Mouse (Mus musculus) heart, embryonic 10.5 days (tissue): ENCODE results near the gene Zfp385c. TPM values are rescaled to one million over a fixed set of nuclear protein-coding genes. Genes with fewer than 3 reads are reported as not detected.
"Not testable (repeated sequence)": the region's sequence is repeated elsewhere in the genome, so short reads cannot be mapped to it uniquely, and the experiment has no call there.

Experiments used
- DNase-seq: peaks from one replicate; pipeline ENCODE4 v3.0.0-alpha.2; 2017; ENCODE audit warnings: low spot score
- H3K27ac ChIP-seq: fragments of 300-500 bp; sonication (generic); 2 replicates; pipeline ENCODE4 v1.5.1; 2016; ENCODE audit warnings: mild to moderate bottlenecking
- H3K27me3 ChIP-seq: fragments of 300-500 bp; sonication (generic); 2 replicates; pipeline ENCODE4 v1.6.1; 2016; ENCODE audit warnings: mild to moderate bottlenecking; ENCODE audit not compliant: poor library complexity, insufficient read depth, severe bottlenecking
- H3K36me3 ChIP-seq: fragments of 300-500 bp; sonication (generic); 2 replicates; pipeline ENCODE4 v1.6.1; 2016; ENCODE audit warnings: mild to moderate bottlenecking, moderate library complexity
- H3K4me1 ChIP-seq: fragments of 300-500 bp; sonication (generic); 2 replicates; pipeline ENCODE4 v1.6.1; 2016; ENCODE audit warnings: mild to moderate bottlenecking
- H3K4me3 ChIP-seq: fragments of 300-500 bp; sonication (generic); 2 replicates; pipeline ENCODE4 v1.5.1; 2016; ENCODE audit warnings: mild to moderate bottlenecking, moderate library complexity
- H3K9me3 ChIP-seq: fragments of 300-500 bp; sonication (generic); 2 replicates; pipeline ENCODE4 v1.6.1; 2016; ENCODE audit warnings: mild to moderate bottlenecking, moderate library complexity
- WGBS: fragments of 180-500 bp; shearing (Covaris S2); methylation state at CpG from one replicate; pipeline ENCODE4 v1.1.7; 2016; 5-methylcytosine and 5-hydroxymethylcytosine counted together
- polyA plus RNA-seq: library from polyadenylated mRNA; unstranded; fragments of >200 nt; fragmentation: Nextera tagmentation; extraction: Ambion mirVana; gene quantifications from 2 replicates; pipeline ENCODE4 v1.2.1, GENCODE M21; 2016

Zfp385c gene
- polyA plus RNA-seq, 1 experiment from 2014 or later: 0.23 TPM

DNA sequence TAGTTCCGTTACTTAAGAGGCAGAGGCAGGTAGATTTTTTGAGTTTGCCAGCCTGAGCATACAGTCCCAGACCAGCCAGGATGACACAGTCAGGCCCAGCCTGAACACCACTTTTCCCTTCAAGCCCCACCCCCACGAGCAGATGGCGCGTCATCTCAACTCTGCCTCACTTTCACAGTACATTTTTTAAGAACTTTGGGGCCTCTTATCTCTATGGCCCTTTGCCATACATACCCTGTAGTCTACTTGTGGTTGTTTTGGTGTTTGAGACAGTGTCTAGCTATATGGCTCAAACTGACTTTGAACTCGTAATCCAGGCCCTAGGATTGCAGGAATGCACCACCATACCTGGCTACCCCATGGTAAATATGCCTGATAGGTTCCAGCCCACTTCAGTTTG lies 64.2 kb downstream of the Zfp385c start:
- no peaks in the 10 kb centered on the region for H3K9me3 ChIP-seq
- H3K27ac ChIP-seq: no peak overlapping the region
- peaks cover 32% of the 10 kb centered on the region; the same call in 1 of the 2 replicates for H3K27me3 ChIP-seq
- no peak for DNase-seq
- no peak overlapping the region for H3K4me3 ChIP-seq
- H3K36me3 ChIP-seq: peaks cover 25% of the 10 kb centered on the region
- WGBS: 85% methylated on average over 5 of the region's 5 CpGs
- peaks cover 26% of the 10 kb centered on the region for H3K4me1 ChIP-seq

DNA sequence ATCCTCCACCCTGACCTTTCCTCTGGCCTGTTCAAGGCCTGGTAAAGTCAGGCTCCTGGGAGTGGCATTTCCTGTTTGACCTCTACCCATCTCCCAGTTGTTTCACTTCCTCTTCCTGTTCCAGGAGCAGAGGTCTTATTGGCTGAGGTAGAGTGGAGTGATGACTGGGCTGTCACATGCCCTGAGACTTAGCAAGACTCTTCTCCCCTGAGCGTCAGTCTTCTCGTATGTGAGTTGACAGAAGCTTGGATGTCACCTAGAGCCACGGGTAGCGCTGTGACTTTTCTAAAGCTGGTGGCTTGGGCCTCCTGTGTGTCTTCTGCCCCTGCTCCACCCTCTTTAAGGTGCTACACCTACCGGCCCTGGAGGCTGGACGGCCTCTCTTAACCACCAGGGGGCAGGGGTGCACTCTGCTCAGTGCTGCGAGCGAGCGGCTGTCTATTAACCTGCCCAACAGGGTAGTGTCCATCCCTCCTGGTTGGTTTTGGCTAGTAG lies 65.5 kb downstream of the Zfp385c start:
- H3K4me3 ChIP-seq: no peak overlapping the region
- H3K27me3 ChIP-seq: peaks cover 23% of the 10 kb centered on the region; the same call in 1 of the 2 replicates
- H3K9me3 ChIP-seq: no peaks in the 10 kb centered on the region
- peaks cover 25% of the 10 kb centered on the region for H3K36me3 ChIP-seq
- 18% methylated on average over 9 of the region's 9 CpGs for WGBS
- DNase-seq: peak; percentile 87
- H3K27ac ChIP-seq: no peak overlapping the region
- peaks cover 31% of the 10 kb centered on the region for H3K4me1 ChIP-seq

DNA sequence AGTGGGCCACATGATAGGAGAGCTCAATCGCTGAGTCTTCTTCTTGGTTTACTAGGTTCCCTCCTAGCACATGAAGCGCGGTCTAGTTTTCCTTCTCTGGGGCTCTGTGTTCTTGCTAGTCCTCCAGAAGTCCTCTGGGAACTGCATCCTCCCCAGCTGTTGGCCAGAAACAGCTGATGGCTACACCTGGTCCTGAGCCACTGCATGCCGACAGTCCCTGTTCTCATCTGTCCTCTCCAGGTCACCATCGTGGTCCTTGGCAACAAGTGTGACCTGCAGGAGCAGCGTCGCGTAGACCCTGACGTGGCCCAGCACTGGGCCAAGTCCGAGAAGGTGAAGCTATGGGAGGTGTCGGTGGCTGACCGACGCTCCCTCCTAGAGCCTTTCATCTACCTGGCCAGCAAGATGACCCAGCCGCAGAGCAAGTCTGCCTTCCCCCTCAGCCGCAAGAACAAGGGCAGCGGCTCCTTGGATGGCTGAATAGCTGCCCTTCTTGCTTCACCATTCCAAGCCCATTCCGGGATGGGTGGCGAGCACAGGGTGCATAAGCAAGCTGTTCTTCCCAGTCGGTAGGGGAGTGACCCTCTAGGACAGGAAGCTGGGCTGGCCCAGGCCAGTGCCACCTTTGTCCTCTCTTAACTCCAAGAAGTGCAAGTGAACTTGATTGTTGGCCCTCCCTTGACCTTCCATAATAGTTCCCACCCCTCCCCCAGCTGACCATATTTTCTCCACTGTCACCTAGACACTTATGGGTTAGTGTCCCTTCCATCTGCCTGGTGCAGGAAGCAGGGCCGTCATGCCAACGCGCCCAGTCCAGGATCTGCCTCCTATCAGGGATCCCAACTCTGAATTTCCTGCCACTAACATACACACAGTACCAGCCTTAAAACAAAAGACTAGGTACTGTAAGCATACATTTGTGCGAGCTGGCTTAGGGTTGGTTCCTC lies 66.2 kb downstream of the Zfp385c start:
- H3K36me3 ChIP-seq: peaks cover 25% of the 10 kb centered on the region
- no peak for DNase-seq
- no peaks in the 10 kb centered on the region for H3K9me3 ChIP-seq
- WGBS: 89% methylated on average over 23 of the region's 23 CpGs
- peaks cover 23% of the 10 kb centered on the region; the same call in 1 of the 2 replicates for H3K27me3 ChIP-seq
- no peak overlapping the region for H3K4me3 ChIP-seq
- H3K27ac ChIP-seq: no peak overlapping the region
- H3K4me1 ChIP-seq: peaks cover 31% of the 10 kb centered on the region

DNA sequence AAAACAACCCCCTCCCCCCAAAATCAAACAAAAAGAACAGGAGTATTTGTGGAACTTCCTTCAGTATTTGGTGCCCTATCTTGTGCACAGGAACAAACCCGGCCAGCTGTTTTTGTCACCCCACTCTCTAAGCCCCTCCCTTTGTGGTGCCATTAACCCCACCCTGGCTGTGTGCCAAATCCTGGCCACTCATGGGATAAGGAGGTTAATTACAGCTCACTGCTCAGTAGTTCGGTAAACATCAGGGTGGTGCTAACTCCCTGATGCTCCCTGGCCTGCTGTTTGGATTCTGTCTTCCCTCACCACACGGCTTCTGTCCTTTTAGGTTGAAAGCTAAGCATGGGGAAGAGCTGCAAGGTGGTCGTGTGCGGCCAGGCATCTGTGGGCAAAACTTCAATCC lies 68.4 kb downstream of the Zfp385c start:
- Histone ChIP-seq H3K27me3 (peaks cover 5% of the 10 kb centered on the region; the same call in 1 of the 2 replicates), H3K9me3 (no peaks in the 10 kb centered on the region), H3K36me3 (peaks cover 25% of the 10 kb centered on the region), H3K4me3 (peak overlapping the region; percentile 82), H3K27ac (peak overlapping the region; percentile 2; the same call in 1 of the 2 replicates), H3K4me1 (peaks cover 36% of the 10 kb centered on the region)
- WGBS: 53% methylated on average over 5 of the region's 5 CpGs
- DNase-seq: no peak

DNA sequence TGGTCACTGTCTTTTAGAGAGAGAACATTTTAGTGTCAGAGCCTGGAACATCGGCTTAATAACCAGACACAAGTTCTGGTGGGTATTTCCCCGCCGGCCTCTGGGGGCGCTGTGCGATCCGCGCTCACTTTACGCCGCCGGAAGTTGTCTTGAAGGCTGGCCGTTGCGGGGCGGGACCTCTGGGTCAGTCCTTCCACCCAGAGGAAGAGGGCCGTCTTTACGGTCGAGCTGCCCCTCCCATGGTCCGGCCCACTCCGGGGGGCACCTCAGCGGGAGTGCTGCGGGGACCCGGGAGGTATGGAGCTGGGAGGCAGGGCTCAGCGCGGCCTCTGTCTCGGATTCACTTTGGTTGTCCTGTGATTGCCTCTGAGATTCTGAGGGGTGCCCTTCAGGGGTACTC lies 69.5 kb downstream of the Zfp385c start:
- Histone ChIP-seq H3K4me1 (peaks cover 41% of the 10 kb centered on the region), H3K27ac (peak overlapping the region; percentile 92), H3K36me3 (peaks cover 25% of the 10 kb centered on the region), H3K4me3 (peak overlapping the region; percentile 82), H3K9me3 (no peaks in the 10 kb centered on the region), H3K27me3 (no peaks in the 10 kb centered on the region)
- WGBS: under 1% methylated on average over 24 of the region's 24 CpGs
- peak; percentile 98 for DNase-seq

DNA sequence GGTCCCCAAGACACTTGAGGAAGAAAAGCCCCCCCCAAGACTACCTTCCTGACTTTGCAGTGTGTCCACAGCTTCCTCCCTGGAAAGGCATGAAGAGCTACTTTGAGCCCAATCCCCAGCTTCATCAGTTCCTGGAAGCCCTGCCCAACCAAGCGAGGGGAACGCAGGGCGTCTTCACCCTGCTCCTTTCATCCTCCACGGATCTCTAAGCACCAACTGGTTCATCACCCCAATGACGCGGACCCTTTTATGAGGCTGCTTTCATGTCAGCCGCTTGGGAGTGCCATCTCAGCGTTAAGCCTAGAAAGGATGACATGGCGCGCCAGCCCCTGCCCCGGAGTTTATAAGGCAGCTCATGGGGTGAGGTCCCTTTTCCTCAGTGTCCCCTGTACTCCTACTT lies 72.3 kb downstream of the Zfp385c start, which contains the start of gene Dnajc7:
Gene Dnajc7, minus strand, starts transcription at position 187 of the 400 bp plus-strand sequence.
- peak within 1 kb of the TSS; percentile 96 for H3K27ac ChIP-seq
- no peaks in the 10 kb centered on the region for H3K9me3 ChIP-seq
- no peaks in the 10 kb centered on the region for H3K27me3 ChIP-seq
- peaks cover 38% of the 10 kb centered on the region for H3K4me1 ChIP-seq
- 7% methylated on average over 11 of the region's 11 CpGs for WGBS
- H3K36me3 ChIP-seq: peaks cover 11% of the 10 kb centered on the region
- DNase-seq: no peak
- H3K4me3 ChIP-seq: peak within 1 kb of the TSS; percentile 97

DNA sequence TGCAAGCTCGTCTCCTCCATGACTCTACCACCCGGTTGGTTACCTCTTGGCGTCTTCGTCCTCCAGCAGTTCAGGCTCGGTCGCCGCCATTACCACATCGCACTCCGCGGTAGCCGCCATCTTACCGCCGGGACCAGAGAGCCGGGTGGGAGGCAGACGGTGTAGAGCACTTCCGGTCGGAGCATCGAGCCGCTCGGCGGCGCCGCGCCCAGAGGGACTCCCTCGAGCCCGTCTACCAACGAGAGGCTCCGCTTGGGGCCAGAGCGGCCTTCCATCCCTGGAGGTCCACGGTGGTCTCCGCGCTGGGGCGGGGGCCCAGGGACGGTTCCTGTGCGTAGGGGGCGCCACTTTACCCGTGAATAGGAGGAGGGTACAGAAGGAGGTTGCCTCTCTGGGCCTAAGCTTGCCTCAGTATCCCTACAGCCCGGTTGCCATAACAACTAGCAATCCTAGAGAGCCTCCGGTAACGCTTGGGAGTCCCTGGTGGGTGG lies 72.7 kb downstream of the Zfp385c start:
- H3K4me1 ChIP-seq: peaks cover 37% of the 10 kb centered on the region
- DNase-seq: peak; percentile 98
- peaks cover 7% of the 10 kb centered on the region for H3K36me3 ChIP-seq
- H3K27ac ChIP-seq: peak overlapping the region; percentile 96
- H3K9me3 ChIP-seq: no peaks in the 10 kb centered on the region
- H3K27me3 ChIP-seq: no peaks in the 10 kb centered on the region
- WGBS: under 1% methylated on average over 40 of the region's 40 CpGs
- peak overlapping the region; percentile 97 for H3K4me3 ChIP-seq

DNA sequence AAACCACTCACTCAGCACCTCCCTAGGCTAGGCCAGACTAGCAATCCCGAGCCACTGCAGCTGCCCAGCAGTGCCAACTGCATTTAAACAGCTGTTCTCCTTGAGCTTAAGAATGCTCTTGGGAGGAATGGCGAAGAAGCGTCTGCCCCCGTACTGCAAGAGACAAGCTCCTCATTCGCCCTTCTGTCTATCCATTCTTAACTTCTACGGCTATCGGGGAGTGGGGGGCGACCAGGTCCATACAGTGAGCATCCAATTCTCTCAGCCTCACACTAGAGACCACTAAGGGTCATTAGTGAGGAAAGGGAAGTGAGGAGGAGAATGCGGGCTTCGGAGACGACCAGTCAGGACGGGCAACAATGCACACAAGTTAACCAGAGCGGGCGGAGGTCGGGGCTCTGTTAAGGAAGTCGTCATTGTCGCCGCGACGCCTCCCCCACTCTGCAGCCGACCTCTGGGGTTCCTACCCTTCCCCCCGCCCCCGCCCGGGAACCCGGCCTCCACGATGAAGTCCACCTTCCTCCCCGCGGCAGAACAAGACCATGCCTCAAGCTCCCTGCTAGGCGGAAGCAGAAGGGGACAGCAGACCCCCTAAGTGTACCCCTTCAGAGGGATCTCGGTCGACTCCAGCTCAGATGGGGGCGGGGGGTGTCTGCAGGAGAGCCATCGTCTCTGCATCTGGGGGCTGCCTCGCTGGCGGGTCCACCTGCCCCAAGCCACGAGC lies 73.3 kb downstream of the Zfp385c start, which contains the start of gene Nkiras2:
Gene Nkiras2, plus strand, starts transcription at position 484 of the 724 bp plus-strand sequence.
- DNase-seq: peak; percentile 92
- under 1% methylated on average over 36 of the region's 36 CpGs for WGBS
- Histone ChIP-seq H3K9me3 (no peaks in the 10 kb centered on the region), H3K4me3 (peak within 1 kb of the TSS; percentile 97), H3K36me3 (peaks cover 3% of the 10 kb centered on the region; the same call in 1 of the 2 replicates), H3K27ac (peak within 1 kb of the TSS; percentile 96), H3K4me1 (peaks cover 31% of the 10 kb centered on the region), H3K27me3 (no peaks in the 10 kb centered on the region)

DNA sequence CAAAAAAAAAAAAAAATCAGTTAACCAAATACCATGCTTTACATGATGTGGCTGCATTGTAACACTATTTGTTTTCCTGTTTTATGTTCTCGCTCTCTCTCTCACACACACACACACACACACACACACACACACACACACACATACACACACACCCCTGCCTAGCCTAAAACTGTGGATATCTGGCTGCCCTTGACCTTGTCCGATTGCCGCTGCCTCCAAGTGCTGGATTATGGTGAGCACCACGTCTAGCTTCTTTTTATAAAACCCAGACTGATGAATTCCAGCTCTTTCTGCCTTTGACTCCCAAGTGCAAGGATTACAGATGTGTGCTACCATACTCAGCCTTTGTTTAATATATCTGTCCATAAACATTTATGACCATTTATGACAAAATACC lies 74.8 kb downstream of the Zfp385c start:
- H3K9me3 ChIP-seq: no peaks in the 10 kb centered on the region
- no peak overlapping the region for H3K27ac ChIP-seq
- peaks cover 26% of the 10 kb centered on the region for H3K4me1 ChIP-seq
- 75% methylated on average over 4 of the region's 4 CpGs for WGBS
- DNase-seq: no peak
- no peaks in the 10 kb centered on the region for H3K27me3 ChIP-seq
- H3K4me3 ChIP-seq: peak overlapping the region; percentile 97
- peaks cover 3% of the 10 kb centered on the region; the same call in 1 of the 2 replicates for H3K36me3 ChIP-seq

DNA sequence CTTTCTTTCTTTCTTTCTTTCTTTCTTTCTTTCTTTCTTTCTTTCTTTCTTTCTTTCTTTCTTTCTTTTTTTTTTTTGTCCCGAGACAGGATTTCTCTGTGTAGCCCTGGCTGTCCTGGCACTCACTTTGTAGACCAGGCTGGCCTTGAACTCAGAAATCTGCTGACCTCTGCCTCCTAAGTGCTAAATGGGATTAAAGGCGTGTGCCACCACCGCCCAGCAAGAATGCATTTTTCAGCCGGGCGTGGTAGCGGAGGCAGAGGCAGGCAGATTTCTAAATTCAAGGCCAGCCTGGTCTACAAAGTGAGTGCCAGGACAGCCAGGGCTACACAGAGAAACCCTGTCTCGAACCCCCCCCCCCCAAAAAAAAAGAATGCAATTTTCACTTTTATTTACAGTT lies 75.4 kb downstream of the Zfp385c start:
- 93% methylated on average over 7 of the region's 7 CpGs for WGBS
- not testable (repeated sequence) for DNase-seq, H3K36me3 ChIP-seq, H3K4me3 ChIP-seq, H3K27me3 ChIP-seq, H3K27ac ChIP-seq, H3K9me3 ChIP-seq
- peaks cover 27% of the 10 kb centered on the region for H3K4me1 ChIP-seq

DNA sequence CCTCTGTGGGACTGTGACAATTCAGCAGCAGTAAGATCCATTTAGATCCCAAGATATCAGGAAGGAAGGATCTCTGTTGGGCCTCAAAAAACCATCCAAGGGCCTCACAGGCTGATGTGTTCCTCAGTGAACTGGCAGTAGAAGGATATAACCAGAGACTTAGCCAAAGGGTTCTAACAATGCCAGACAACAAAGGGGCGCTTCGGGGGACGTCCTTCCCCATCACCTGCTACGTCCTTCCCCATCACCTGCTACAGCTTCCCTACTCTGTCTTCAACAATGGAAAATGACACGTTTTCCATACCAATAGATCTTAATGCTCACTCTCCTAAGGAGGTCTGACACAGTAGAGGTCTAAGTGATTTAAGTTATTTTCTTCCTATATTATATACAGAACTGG lies 75.9 kb downstream of the Zfp385c start:
- Histone ChIP-seq H3K27ac (no peak overlapping the region), H3K4me1 (peaks cover 27% of the 10 kb centered on the region), H3K27me3 (no peaks in the 10 kb centered on the region), H3K36me3 (peaks cover 12% of the 10 kb centered on the region), H3K9me3 (no peaks in the 10 kb centered on the region), H3K4me3 (no peak overlapping the region)
- 90% methylated on average over 5 of the region's 5 CpGs for WGBS
- no peak for DNase-seq

DNA sequence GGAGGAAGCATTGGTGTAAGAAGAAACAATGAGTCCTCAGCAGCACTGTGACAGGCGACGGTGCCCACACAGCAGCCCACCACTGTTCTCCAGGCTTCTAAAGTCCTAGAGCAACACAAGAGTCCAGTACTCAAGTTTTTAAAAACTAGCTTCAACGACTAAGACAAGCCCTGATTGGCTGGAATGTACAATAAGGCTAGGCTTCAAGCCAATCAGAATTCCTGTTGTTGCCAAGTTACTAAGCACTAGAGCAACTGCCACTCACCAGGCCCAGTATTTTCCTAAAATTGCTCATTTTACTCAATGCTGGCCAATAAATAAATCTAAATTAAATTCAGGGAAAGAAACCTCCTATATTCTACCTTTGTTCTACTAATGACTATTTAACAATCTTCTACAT lies 79.0 kb downstream of the Zfp385c start:
- Histone ChIP-seq H3K4me1 (peaks cover 37% of the 10 kb centered on the region), H3K9me3 (no peaks in the 10 kb centered on the region), H3K4me3 (no peak overlapping the region), H3K27me3 (no peaks in the 10 kb centered on the region), H3K36me3 (peaks cover 20% of the 10 kb centered on the region), H3K27ac (no peak overlapping the region)
- 88% methylated on average over 3 of the region's 3 CpGs for WGBS
- DNase-seq: no peak
